Mouse (Mus musculus): Measurements from ENCODE around the gene Krt82. TPM values are rescaled to one million over a fixed set of nuclear protein-coding genes. Genes with fewer than 3 reads are reported as not detected.
"Not testable (repeated sequence)": the region's sequence is repeated elsewhere in the genome, so short reads cannot be mapped to it uniquely, and the experiment has no call there.

Gene Krt82
- total RNA-seq, 1 experiment from 2014 or later = not detected

DNA sequence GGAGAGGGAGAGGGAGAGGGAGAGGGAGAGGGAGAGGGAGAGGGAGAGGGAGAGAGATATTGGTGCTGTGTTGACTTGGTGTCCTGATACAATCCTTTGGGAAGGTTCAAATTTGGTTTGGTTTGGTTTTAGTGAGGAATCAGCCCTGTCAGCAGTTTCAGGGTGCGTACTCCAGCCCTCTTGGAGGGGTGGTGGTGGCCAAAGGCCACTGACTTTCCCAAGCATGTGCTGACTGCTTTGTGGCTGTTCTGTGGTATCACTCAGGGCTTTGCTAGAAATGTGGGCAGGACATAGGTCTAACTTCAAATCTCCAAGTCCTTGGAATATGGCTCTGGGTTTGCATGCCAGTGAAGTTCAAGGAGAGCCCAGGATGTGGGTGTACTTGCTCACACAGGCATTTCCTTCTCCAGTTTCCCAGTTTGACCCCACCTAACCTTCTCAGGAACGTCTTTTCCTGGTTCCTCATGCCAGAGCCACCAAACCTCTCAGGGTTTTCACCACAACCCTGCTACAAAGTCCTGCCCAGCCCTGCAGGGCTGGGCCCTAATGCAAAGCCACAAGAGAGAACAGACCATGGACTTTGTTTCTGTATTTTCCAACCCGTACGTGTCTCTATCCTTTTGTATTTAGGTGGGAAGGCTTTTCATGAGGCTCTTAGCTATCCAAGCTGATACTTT is 27.8 kb downstream of the Krt82 start:
- no peak for ATAC-seq (replicated peaks; ENCODE audit: low read depth, poor library complexity, severe bottlenecking)

DNA sequence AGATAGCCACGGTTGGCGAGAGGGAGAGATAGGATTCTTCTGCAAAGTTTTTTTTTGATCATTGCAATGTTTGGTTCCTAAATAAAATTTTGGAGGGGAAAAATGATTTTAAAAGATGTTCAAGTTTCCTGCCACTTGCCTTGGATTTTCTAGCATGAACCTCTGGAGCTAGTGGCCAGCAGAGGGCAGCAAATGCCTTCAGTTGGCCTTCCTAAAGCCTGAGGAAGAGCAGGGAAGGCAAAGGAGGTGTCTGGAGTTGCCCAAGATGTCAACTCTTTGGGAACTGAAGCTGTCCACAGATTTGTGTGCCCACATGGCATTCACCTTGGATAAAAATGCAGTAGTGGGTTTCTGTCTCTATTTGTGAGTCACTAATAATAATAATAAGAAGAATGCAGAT is 30.7 kb downstream of the Krt82 start:
- peak; percentile 63 for ATAC-seq (replicated peaks; ENCODE audit: low read depth, poor library complexity, severe bottlenecking)

DNA sequence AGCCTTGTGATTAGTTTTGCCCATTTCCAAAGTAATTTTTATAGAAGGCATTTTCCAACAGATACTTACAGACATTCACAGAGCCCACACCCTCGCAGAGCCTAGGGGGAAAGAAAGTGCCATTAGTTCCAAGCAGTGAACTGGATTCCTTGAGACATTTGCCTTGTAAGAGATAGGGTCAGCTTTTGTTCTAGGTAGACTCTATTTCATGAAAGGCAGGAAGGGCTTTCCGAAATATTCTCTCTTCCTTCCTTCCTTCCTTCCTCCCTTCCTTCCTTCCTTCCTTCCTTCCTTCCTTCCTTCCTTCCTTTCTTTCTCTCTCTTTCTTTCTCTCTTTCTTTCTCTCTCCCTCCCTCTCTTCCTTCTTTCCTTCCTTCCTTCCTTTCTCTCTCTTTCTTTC is 33.3 kb downstream of the Krt82 start, which contains the start of gene Gm49425:
Gene Gm49425 (minus strand): TSS at position 101 of the 400 bp plus-strand sequence.
- not testable (repeated sequence) for ATAC-seq (replicated peaks; ENCODE audit: low read depth, poor library complexity, severe bottlenecking)

DNA sequence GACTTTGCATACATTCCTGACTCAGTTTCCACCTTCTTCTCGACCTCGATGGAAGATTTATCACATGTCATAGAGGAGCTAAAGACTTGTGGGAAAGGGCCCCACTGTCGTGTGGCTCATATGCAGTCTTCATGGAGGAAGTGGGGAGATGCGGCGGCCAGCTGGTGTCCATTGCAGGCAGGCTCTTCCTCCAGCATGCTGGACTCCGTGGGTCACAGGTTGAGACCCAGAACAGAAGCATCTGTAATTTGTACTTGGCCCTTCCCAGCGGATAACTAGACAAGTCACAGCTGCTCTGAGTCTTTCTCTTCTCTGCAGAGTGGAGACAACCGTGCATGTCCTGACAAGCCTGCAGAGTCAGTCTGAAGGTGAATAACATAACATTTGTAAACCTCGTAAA is 42.2 kb downstream of the Krt82 start:
- ATAC-seq (replicated peaks; ENCODE audit: low read depth, poor library complexity, severe bottlenecking) = no peak

DNA sequence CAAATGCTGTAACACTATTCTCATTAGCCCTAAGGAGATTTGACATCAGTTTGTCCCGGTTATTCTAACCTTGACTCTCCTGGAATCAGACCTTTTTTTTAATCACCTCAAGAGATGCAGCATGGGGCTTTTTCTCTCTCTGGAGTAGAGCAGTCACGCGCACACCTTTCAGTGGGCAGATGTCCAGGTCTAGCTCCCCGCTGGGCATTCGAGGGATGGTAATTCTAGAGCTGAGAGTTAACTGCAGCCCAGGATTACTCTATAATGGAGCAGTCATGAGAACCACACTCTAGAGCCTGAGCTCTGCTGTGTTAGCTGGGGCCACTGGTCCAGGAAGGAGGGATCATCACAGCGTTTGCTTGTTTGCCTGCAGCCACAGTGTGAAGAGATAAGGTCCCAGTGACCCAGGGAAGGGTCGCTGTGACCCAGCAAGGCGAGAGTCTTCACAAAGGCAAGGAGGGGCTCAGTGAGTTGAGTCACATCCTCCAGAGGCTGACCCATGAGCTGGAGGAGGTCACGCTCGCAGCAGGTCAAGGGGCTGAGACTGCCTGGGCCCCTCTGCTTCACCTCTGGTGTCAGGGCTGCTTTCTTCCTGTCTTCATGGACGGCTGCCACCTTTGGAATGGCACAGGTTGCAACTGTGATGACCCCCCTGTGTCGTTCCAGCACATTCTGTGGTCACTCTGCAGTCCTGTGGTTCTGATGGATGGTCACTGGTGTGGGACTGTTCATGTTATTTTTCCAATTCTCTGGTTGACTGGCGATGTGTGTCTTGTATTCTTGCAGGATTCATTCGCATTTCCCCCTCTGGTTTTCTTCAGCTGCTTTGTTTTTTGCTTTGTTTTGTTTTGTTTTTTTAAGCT is 43.3 kb downstream of the Krt82 start:
- no peak for ATAC-seq (replicated peaks; ENCODE audit: low read depth, poor library complexity, severe bottlenecking)

DNA sequence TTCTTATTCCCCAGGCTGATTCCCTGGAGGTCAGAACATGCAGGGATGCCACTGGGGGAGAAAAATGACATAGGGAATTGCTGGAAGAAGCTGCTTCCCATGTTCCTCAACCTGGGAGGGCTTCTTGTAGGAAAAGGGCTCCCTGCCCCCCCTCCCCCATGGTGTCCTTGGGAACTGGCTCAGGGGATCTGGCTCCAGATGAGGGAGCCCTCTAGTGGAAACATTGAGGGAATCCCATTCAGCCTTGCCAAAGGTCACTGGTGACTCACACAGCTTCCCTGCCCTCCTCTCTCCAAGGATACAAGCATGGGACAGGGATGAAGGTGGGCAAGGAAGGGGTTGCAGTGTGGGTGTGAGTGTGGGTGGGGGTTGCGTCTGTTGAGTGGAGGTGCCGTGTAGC is 53.3 kb downstream of the Krt82 start:
- 0 out of 2 replicates have a peak, but pooled peaks have one; percentile 32 for ATAC-seq (replicated peaks; ENCODE audit: low read depth, poor library complexity, severe bottlenecking)

DNA sequence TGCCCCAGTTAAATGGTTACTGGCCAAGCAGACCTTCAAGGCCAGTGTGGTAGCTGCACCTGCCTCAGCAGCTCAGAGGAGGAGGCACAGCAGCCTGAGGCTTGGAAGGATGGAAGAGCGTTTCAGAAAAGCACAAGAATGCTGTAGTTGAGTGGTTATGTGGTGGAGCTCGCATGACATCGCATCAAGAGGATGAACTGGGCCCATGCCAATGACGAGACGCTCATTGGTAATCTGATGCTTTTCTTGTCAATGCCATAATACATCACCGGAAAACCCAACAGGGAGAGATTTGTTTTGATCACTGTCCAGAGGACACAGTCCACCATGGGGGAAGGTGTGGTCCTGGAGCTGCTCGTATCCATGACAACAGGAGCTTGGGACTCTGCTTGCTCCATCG is 55.2 kb downstream of the Krt82 start:
- no peak for ATAC-seq (replicated peaks; ENCODE audit: low read depth, poor library complexity, severe bottlenecking)

DNA sequence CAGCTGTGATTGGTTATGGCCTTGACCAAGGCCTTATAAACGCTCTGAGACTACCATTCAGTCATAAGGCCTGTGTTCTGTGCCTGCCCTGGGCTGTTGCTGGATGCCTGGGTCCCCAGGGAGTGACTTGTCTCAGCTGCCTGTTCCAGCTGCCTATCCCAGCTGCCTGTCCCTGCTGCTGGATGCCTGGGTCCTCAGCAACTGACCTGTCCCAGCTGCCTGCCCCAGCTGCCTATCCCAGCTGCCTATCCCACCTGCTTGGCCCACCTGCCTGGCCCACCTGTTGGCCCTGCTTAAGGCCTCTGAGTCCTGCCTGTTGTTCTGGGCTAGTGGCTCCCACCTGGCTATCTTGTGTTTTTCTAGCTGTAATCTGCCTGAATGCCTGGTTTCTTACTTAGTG is 56.3 kb downstream of the Krt82 start:
- no peak for ATAC-seq (replicated peaks; ENCODE audit: low read depth, poor library complexity, severe bottlenecking)

DNA sequence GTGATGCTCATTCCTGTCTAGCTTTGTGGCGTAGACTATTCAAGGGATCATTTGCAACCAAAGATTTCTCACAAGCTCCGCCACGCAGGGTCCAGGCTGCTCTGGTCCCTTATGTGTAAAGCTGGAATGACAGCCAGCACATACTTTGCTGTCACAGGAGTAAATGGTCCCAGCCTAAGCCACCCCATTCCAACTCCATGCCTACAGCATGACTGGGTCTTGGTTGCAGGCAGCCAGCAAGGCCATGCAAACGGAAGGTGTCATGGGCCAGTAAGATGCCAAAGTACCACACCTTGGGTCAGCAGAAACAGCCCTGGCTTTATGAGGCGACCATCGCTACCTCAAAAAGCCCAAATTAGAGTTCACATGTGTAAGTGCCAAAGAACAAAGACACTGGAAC is 56.8 kb downstream of the Krt82 start:
- ATAC-seq (replicated peaks; ENCODE audit: low read depth, poor library complexity, severe bottlenecking) = no peak

DNA sequence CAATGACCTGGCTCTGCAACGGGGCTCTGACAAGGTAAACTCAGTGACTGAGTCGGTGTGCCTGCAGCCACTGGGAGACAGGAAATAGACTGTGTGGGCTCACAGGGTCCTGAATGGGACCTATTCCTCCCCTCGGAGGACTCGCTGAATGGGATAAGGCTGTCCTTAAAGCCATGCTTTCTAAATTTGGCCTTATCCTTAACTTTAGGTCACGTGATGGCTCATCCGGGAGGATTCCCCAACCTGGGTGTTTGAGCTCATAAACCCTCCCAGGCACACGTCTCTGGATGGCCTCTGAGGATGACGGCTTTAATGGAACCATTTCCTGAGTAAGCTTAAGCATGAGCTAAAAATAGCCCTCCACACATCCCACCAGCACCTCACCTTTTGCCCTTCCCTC is 57.7 kb downstream of the Krt82 start:
- no peak for ATAC-seq (replicated peaks; ENCODE audit: low read depth, poor library complexity, severe bottlenecking)

DNA sequence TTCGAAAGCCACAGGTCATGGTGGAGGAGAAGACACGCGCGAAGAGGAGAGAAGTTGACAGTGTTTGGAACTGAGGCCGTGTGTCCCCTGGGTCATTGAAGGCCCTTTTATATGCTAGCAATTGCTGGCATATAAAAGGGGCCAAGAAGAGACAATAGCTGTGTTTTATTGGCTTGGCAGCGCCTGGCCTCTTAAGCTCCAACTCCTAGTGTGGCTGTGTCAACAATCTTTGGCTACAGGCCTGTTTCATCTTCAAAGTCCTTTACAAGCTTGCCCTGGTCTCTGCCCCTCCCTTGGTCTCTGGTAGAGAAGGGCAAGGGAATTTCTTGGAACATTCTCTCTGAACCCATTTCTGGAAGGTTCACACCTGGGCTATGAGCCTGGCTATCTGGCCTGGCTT is 59.0 kb downstream of the Krt82 start, which contains the start of gene Krt83:
Gene Krt83 (minus strand): TSS at position 82 of the 400 bp plus-strand sequence.
- no peak for ATAC-seq (replicated peaks; ENCODE audit: low read depth, poor library complexity, severe bottlenecking)

Other genes starting within 250 kb of the Krt82 start
- 1.5 and 1.7 TPM in 2 replicates for gene Krt80, start 180.5 kb downstream of the Krt82 start, total RNA-seq (2017)
- 0.96 and 4.9 TPM in 2 replicates for gene Krt7, start 139.6 kb downstream of the Krt82 start, total RNA-seq (2017)
- 0.09 TPM in 1 of 2 replicates, not detected in the other for gene Krt87, start 111.9 kb downstream of the Krt82 start, total RNA-seq (2017)
- not detected in 2 replicates for gene Krt88, start 102.9 kb downstream of the Krt82 start, total RNA-seq (2017)
- not detected in 2 replicates for gene Krt81, start 86.9 kb downstream of the Krt82 start, total RNA-seq (2017)
- gene Krt86, start 77.2 kb downstream of the Krt82 start, total RNA-seq (2017) = not detected in 2 replicates
- gene Krt83, start 59.2 kb downstream of the Krt82 start, total RNA-seq (2017) = not detected in 2 replicates
- not detected in 2 replicates for gene Gm49425, start 33.4 kb downstream of the Krt82 start, total RNA-seq (2017)
- not detected in 2 replicates for gene Krt84, start 17.8 kb downstream of the Krt82 start, total RNA-seq (2017)
- not detected in 2 replicates for gene Krt90, start 12.3 kb upstream of the Krt82 start, total RNA-seq (2017)
- not detected in 2 replicates for gene Krt75, start 23.2 kb upstream of the Krt82 start, total RNA-seq (2017)
- not detected in 2 replicates for gene Gm5414, start 77.5 kb upstream of the Krt82 start, total RNA-seq (2017)
- gene Gm5478, start 96.7 kb upstream of the Krt82 start, total RNA-seq (2017) = not detected in 2 replicates
- gene Krt6b, start 129.6 kb upstream of the Krt82 start, total RNA-seq (2017) = not detected in 2 replicates
- gene Krt6a, start 143.6 kb upstream of the Krt82 start, total RNA-seq (2017) = not detected in 2 replicates
- gene Krt5, start 162.2 kb upstream of the Krt82 start, total RNA-seq (2017) = not detected in 2 replicates
- not detected in 2 replicates for gene Krt71, start 192.4 kb upstream of the Krt82 start, total RNA-seq (2017)
- not detected in 2 replicates for gene Krt72, start 235.8 kb upstream of the Krt82 start, total RNA-seq (2017)

All from common myeloid progenitor, adult 5-6 weeks (primary cell).